Mouse (Mus musculus) retina, embryonic 14.5 days (tissue): Measurements from ENCODE around the gene AC134908.4.
"Not testable (repeated sequence)": the region's sequence is repeated elsewhere in the genome, so short reads cannot be mapped to it uniquely, and the experiment has no call there.

Experiments used
- DNase-seq: peaks from one replicate; pipeline ENCODE4 v3.0.0-alpha.2; 2015; ENCODE audit warnings: low spot score

Gene AC134908.4

DNA sequence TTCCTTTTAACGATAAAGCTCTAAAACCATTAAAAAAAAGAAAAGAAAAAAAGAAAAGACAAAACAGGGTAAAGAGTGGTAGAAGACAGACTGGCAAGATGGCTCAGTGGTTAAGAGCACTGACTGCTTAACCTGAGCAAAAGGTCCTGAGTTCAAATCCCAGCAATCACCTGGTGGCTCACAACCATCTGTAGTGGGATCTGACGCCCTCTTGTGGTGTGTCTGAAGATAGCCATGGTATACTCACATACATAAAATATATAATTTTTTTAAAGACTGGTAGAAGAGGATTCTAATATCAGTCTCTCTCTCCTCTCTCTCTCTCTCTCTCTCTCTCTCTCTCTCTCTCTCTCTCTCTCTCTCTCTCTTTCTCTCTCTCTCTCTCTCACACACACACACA is 12.0 kb upstream of the AC134908.4 start:
- DNase-seq: not testable (repeated sequence)

- no peak for DNase-seq
Observed at GRCm38 (mm10) chr17:25806507-25806906, 11.0 kb upstream of the AC134908.4 start.

- peak; percentile 92 for DNase-seq
Observed at GRCm38 (mm10) chr17:25802825-25803517, 7.5 kb upstream of the AC134908.4 start.

GRCm38 (mm10) chr17:25801029-25801428 is 5.6 kb upstream of the AC134908.4 start:
- peak; percentile 95 for DNase-seq

GRCm38 (mm10) chr17:25796951-25797369 is 1.5 kb upstream of the AC134908.4 start, which contains the start of gene Metrn:
Metrn (minus strand) TSS chr17:25797136.
- peak; percentile 93 for DNase-seq

GRCm38 (mm10) chr17:25796211-25796771 is 832 bp upstream of the AC134908.4 start:
- no peak for DNase-seq

DNA sequence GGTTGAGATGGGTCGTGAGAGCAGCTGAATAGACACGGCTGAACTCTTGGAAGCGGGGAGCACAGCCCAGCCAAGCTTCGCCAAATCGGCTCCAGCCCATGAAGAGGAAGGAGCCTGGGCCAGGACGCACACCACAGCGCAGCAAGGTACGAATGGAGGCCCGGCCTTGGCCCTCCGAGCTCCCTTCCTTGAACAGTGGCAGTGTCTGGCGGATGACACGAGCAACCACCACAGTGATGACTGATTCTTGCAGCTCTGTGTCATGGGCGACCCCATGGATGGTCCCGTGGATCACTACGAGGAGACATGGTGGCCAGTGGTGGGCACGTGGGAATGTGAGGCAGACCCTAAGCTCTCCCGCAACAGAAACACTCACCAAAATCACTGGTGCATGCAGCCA is 461 bp downstream of the AC134908.4 start:
- no peak for DNase-seq

GRCm38 (mm10) chr17:25794197-25794596 is 1.3 kb downstream of the AC134908.4 start:
- no peak for DNase-seq

- DNase-seq: peak; percentile 73
Observed at GRCm38 (mm10) chr17:25792615-25793014, 2.8 kb downstream of the AC134908.4 start, which contains the start of gene Fam173a. Fam173a (minus strand) TSS chr17:25792901.

GRCm38 (mm10) chr17:25791843-25792527 is 3.5 kb downstream of the AC134908.4 start:
- DNase-seq: peak; percentile 86

- peak; percentile 32 for DNase-seq
Observed at GRCm38 (mm10) chr17:25791320-25791842, 4.1 kb downstream of the AC134908.4 start.

GRCm38 (mm10) chr17:25786781-25787504 is 8.5 kb downstream of the AC134908.4 start:
- no peak for DNase-seq

- no peak for DNase-seq
Observed at GRCm38 (mm10) chr17:25786280-25786679, 9.2 kb downstream of the AC134908.4 start, which contains the start of gene Ccdc78. Ccdc78 (plus strand) TSS chr17:25786580.

DNA sequence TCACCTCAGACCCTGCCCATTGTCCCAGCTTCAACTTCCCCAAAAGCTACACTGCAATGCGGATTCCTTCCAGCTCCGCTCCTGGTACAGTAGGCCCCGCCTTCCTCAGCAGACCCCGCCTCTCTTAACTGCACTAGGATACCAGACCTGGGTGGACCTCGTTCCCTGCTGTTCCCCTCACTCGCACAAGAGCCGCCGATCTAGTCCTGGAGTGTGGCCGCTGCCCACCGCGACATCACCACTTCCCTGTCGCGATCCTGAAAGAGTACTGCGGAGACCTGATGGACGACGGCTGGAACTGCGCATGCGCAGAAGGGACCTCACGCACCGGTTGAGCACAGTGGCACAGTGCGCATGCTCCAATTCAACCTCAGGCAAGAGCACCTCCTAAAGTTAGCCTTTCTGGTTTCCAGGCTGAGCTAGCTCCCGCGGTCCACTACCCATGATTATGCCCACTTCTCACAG is 10.1 kb downstream of the AC134908.4 start, which contains the start of gene Haghl:
TSS of gene Haghl (minus strand) at position 393 of the 465 bp plus-strand sequence.
- peak; percentile 99 for DNase-seq

DNA sequence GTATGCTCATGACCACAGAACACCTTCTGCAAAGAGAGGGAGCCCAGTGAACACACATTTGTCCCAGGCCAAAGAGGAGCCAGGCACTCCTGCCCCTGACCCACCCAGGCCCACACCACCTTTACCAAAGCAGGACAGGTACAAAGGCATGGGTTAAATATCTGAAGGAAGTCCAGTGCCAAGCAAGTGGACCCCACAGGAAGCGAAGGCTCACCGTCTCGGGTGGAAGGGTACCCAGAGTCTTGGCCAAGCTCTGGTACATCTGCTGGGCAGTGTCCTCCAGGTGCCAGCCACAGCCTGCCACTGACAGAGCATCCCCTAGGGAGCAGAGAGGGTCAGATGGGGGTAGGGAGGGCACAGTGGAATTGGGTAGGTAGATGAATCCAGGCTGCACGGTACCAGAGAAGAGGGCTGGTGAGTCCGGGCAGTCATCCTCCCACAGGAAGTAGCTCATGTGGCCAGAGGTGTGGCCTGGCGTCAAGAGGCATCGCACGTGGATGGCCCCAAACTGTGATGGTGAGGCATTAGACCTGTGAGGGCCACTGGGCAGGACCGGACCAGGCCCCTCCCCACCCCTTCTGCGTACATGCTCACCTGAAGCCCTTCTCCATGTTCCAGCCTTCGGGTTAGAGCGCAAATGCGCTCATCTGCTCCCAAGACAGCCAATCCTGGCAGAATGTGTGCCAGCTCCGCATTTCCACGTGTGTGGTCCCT is 11.4 kb downstream of the AC134908.4 start:
- no peak for DNase-seq

- DNase-seq: no peak
Observed at GRCm38 (mm10) chr17:25783086-25783485, 12.4 kb downstream of the AC134908.4 start.

DNA sequence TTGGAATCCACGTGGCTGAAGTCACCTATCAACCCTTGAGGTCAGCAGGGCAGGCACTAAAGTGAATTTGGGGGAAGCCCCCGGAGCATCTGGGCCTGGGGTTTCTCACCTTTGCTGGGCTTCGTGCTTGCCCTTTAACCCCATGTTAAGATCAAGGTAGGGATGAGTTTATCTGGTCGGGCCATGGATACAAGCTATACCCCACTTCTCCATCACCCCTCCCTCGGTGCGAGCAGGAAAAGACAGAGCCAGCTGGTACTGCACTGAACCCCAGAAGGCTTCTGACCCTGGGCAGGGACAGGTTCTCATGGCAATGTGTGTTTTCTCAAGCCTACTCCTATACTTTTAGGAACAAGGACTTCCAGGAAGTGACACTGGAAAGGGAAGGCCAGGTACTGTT is 14.1 kb downstream of the AC134908.4 start:
- DNase-seq: no peak

DNA sequence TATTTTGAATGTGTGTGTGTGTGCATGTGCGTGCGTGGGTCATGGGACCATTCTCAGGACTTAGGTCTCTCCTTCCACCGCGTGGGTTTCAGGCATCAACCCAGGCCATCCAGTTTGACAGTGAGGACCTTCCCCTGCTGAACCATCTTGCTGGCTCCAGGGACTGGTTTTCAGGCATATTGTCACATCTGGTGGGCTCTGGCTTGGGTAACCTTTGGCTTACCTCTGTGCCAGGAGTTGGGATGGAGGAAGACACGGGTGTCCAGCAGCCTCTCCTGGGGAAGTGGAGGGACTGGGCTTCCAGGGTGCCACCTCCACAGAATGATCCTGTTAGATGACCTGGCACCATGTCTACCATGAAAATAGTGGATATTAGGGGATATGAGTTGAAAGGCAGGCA is 17.5 kb downstream of the AC134908.4 start:
- no peak for DNase-seq

DNA sequence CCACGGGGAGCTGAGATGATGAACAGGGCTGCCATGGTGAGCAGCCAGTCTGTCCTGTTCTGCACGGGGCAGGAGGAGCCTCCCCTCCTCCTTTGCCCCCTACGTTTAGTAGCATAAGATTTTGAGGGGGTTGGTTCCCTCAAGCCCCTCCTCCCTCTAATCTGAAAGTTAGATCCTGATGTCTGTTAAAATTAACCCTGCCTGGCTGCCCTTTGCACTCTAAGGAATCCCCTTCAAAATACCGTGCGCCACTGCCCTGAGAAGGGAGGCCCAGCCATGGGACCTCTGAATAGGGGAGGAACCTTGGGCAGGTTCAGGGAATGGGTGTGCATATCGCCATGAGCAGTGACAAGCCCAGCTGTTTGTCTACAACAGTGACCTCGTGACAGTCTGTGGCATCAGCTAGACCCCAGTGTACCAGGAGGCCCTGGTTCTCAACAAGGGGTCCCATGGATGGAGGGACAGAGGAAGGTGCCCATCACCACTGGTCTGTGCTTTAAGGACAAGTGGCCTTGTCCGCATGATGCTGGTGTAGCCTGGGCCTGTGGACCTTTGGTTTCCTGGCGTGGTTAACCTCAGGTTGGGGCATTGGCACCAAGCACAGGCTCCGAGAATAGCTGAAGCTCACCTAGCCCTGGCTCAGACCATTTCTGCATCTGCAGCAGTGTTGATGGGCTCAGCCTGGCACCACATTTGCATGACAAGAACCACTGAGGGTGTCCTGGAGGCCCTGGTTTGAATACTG is 20.0 kb downstream of the AC134908.4 start:
- no peak for DNase-seq

DNA sequence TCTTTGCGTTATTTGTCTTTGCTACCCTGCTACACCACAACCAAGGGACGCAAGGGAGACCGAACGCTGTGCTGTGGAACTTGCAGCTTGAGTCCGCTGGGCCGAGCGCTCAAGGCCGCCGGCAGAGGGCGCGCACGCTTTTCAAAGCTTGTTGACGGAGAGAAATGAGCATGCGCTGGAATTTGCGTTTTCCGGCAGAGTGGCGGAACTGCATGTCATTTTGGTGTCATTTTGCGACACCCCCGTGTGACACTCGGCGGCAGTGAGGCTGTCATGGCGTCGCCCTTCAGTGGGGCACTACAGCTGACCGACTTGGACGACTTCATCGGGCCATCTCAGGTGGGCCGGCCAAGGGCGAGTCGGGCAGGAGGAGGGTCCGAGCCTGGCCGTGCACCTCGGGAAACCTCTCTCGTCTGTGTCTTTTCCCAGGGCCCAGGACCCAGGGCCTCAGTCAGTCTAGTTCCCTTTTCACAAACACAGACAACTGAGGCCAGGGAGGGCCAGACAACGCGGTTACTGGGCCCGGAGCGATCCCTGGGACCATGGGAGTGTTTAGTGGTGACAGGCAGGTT is 21.8 kb downstream of the AC134908.4 start, which contains the start of gene Narfl:
TSS of gene Narfl (plus strand) at position 228 of the 572 bp plus-strand sequence.
- peak; percentile 100 for DNase-seq
